12 mouse cellular contexts compared by ENCODE assay signal in genomic region chr6:36881309-36881708, GRCm38 (mm10).
DNase-seq lines count a peak whose midpoint lies in the region; ATAC-seq and TF ChIP-seq lines count a peak whose summit lies in the region.
"Had no signal": no experiment of that assay in that cellular context is flagged by ENCODE, and none has a peak within 500 bp of the region (broad histone marks: within the 10 kb centered on the region; RNA-seq: fewer than 3 reads in every experiment).

No protein-coding gene starts in this region.

- H3K4me3 ChIP-seq in neural tube, embryonic 11.5 days (ENCODE audit: low read depth, low read length) = no peak overlapping the region
- H3K4me3 ChIP-seq in hindbrain, embryonic 14.5 days (replicated peaks; ENCODE audit: low read length) = no peak overlapping the region
- no peak overlapping the region for H3K4me3 ChIP-seq in midbrain, embryonic 12.5 days
- H3K4me3 ChIP-seq in layer of hippocampus, adult 2 months = no peak overlapping the region
- H3K4me3 ChIP-seq: kidney, embryonic 15.5 days had no signal

- H3K27ac ChIP-seq in neural tube, embryonic 11.5 days (ENCODE audit: low read depth, low read length) = peak overlapping the region; percentile 53; the same call in 1 of the 2 replicates
- peak overlapping the region; percentile 41; the same call in 1 of the 2 replicates for H3K27ac ChIP-seq in hindbrain, embryonic 14.5 days
- H3K27ac ChIP-seq in midbrain, embryonic 12.5 days (replicated peaks) = peak overlapping the region; percentile 60
- H3K27ac ChIP-seq in layer of hippocampus, adult 2 months = no peak overlapping the region
- H3K27ac ChIP-seq: kidney, embryonic 15.5 days had no signal

- H3K4me1 ChIP-seq in neural tube, embryonic 11.5 days (ENCODE audit: control insufficient read depth, insufficient read depth, low read length) = peaks cover 18% of the 10 kb centered on the region
- peaks cover 12% of the 10 kb centered on the region for H3K4me1 ChIP-seq in hindbrain, embryonic 14.5 days (replicated peaks; ENCODE audit: control insufficient read depth, insufficient read depth, low read length)
- H3K4me1 ChIP-seq in midbrain, embryonic 12.5 days = peaks cover 21% of the 10 kb centered on the region

- no peaks in the 10 kb centered on the region for H3K9me3 ChIP-seq in neural tube, embryonic 11.5 days (ENCODE audit: control insufficient read depth, low read length)
- H3K9me3 ChIP-seq in hindbrain, embryonic 14.5 days (ENCODE audit: control insufficient read depth, low read length) = no peaks in the 10 kb centered on the region
- no peaks in the 10 kb centered on the region for H3K9me3 ChIP-seq in midbrain, embryonic 12.5 days
- H3K9me3 ChIP-seq: kidney, embryonic 15.5 days had no signal

- H3K9ac ChIP-seq in neural tube, embryonic 11.5 days (ENCODE audit: low read length) = no peak overlapping the region
- H3K9ac ChIP-seq in hindbrain, embryonic 14.5 days = no peak overlapping the region
- no peak overlapping the region for H3K9ac ChIP-seq in midbrain, embryonic 12.5 days (replicated peaks)
- H3K9ac ChIP-seq: kidney, embryonic 15.5 days had no signal

- H3K36me3 ChIP-seq in neural tube, embryonic 11.5 days (ENCODE audit: control insufficient read depth, insufficient read depth, low read length) = no peaks in the 10 kb centered on the region
- no peaks in the 10 kb centered on the region for H3K36me3 ChIP-seq in hindbrain, embryonic 14.5 days (replicated peaks; ENCODE audit: control insufficient read depth, insufficient read depth)
- H3K36me3 ChIP-seq in midbrain, embryonic 12.5 days = no peaks in the 10 kb centered on the region
- H3K36me3 ChIP-seq: kidney, embryonic 15.5 days had no signal

- no peak for DNase-seq in neural tube, embryonic 11.5 days (ENCODE audit: low spot score)
- DNase-seq in neural tube, embryonic 10.5 days (ENCODE audit: extremely low spot score, low spot score) = no peak
- DNase-seq in hindbrain, embryonic 14.5 days (ENCODE audit: low spot score) = no peak
- DNase-seq in frontal cortex, postnatal 14 days (ENCODE audit: low spot score in 2 of 2) = no peak
- DNase-seq in lung, postnatal 4 days = no peak
- no peak for DNase-seq in layer of hippocampus, adult 2 months (ENCODE audit: low spot score in 2 of 2)
- DNase-seq: cerebellum, adult 9-10 months; thymus, postnatal 36 days had no signal

- no peak for ATAC-seq in neural tube, embryonic 11.5 days (ENCODE audit: insufficient read depth, low FRiP score, low TSS enrichment)
- peak; percentile 61; the same call in 1 of the 2 replicates for ATAC-seq in hindbrain, embryonic 14.5 days (ENCODE audit: low FRiP score)
- peak; percentile 38; the same call in 1 of the 2 replicates for ATAC-seq in midbrain, embryonic 12.5 days (ENCODE audit: low FRiP score, low read depth)
- ATAC-seq: CD4-positive, CD25-positive, alpha-beta regulatory T cell, adult 4 months had no signal

- H3K27me3 ChIP-seq in neural tube, embryonic 11.5 days (ENCODE audit: control insufficient read depth, insufficient read depth, low read length) = no peaks in the 10 kb centered on the region
- H3K27me3 ChIP-seq in hindbrain, embryonic 14.5 days (ENCODE audit: control insufficient read depth, insufficient read depth, low read length) = no peaks in the 10 kb centered on the region
- 0 out of 2 replicates have a peak, but pooled peaks cover 4% of the 10 kb centered on the region for H3K27me3 ChIP-seq in midbrain, embryonic 12.5 days
- H3K27me3 ChIP-seq: kidney, embryonic 15.5 days had no signal

- no peak for TF ChIP-seq CTCF in layer of hippocampus, adult 2 months (conservative IDR thresholded peaks at IDR 0.05)

- H3K4me2 ChIP-seq in neural tube, embryonic 11.5 days (ENCODE audit: low read depth) = no peak overlapping the region
- H3K4me2 ChIP-seq in hindbrain, embryonic 14.5 days (replicated peaks) = no peak overlapping the region
- no peak overlapping the region for H3K4me2 ChIP-seq in midbrain, embryonic 12.5 days (replicated peaks)
- H3K4me2 ChIP-seq: kidney, embryonic 15.5 days; liver, embryonic 11.5 days had no signal

- WGBS in neural tube, embryonic 11.5 days = 45% methylated on average over 4 of the region's 4 CpGs
- 15% methylated on average over 4 of the region's 4 CpGs for WGBS in hindbrain, embryonic 14.5 days
- 2% methylated on average over 4 of the region's 4 CpGs for WGBS in midbrain, embryonic 12.5 days
